Mouse (Mus musculus) kidney, embryonic 15.5 days (tissue): ENCODE measurements around the gene Olfr1404. TPM values are rescaled to one million over a fixed set of nuclear protein-coding genes. Genes with fewer than 3 reads are reported as not detected.
"Not testable (repeated sequence)": the region's sequence is repeated elsewhere in the genome, so short reads cannot be mapped to it uniquely, and the experiment has no call there.

Experiments
- ATAC-seq: fragments of 200-750 bp; cut with Nextera tagmentation; replicated peaks from 2 replicates; pipeline ENCODE4 v1.8.0; 2017; ENCODE audit warnings: moderate TSS enrichment; ENCODE audit not compliant: low FRiP score
- H3K27ac ChIP-seq: fragments of 300-500 bp; sonication (generic); 2 replicates; pipeline ENCODE4 v1.5.1; 2015; ENCODE audit warnings: mild to moderate bottlenecking, inconsistent platforms
- H3K27me3 ChIP-seq: fragments of 300-500 bp; sonication (generic); 2 replicates; pipeline ENCODE4 v1.6.1; 2015; ENCODE audit warnings: inconsistent platforms
- H3K36me3 ChIP-seq: fragments of 300-500 bp; sonication (generic); 2 replicates; pipeline ENCODE4 v1.6.1; 2015; ENCODE audit warnings: inconsistent platforms
- H3K4me1 ChIP-seq: fragments of 300-500 bp; sonication (generic); 2 replicates; pipeline ENCODE4 v1.6.1; 2015; ENCODE audit warnings: inconsistent platforms
- H3K4me2 ChIP-seq: fragments of 300-500 bp; sonication (generic); 2 replicates; pipeline ENCODE4 v1.6.1; 2015; ENCODE audit warnings: moderate library complexity, mild to moderate bottlenecking, inconsistent platforms
- H3K4me3 ChIP-seq: fragments of 300-500 bp; sonication (generic); replicated peaks from 2 replicates; pipeline ENCODE4 v1.5.1; 2015; ENCODE audit warnings: mild to moderate bottlenecking, inconsistent platforms
- H3K9ac ChIP-seq: fragments of 300-500 bp; sonication (generic); 2 replicates; pipeline ENCODE4 v1.6.1; 2015; ENCODE audit warnings: mild to moderate bottlenecking, inconsistent platforms
- H3K9me3 ChIP-seq: fragments of 300-500 bp; sonication (generic); replicated peaks from 2 replicates; pipeline ENCODE4 v1.6.1; 2016; ENCODE audit warnings: inconsistent platforms
- WGBS: fragments of 180-500 bp; shearing (Covaris S2); methylation state at CpG from one replicate; pipeline ENCODE4 v1.1.7; 2015; ENCODE audit warnings: mixed read lengths; 5-methylcytosine and 5-hydroxymethylcytosine counted together
- polyA plus RNA-seq: library from polyadenylated mRNA; unstranded; fragments of >200 nt; fragmentation: Nextera tagmentation; extraction: Ambion mirVana; gene quantifications from 2 replicates; pipeline ENCODE4 v1.2.1, GENCODE M21; 2015

The Olfr1404 gene
- not detected in 2 replicates for polyA plus RNA-seq

DNA sequence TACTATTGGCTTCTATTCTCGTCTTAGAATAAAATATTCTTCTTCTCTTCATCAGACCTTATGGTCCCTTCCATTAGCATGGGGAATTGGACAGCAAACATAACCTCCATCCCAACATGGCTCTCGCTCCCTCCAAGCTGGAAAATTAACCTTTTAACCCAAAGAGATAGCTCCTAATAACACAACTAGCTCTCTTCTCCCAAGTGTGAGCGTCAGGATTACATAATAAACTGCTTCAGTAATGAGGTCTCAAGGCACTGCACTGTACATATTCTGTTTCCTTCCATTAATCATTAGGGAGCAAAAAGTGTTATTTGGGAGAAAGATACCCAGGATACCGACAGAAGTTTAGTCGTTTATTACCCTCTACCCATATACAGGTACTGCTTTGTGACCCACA is at the start of gene Olfr1404:
Gene Olfr1404, plus strand, starts transcription at position 301 of the 400 bp plus-strand sequence.
- H3K4me3 ChIP-seq = no peak within 1 kb of the TSS
- no peak within 1 kb of the TSS for H3K27ac ChIP-seq
- 80% methylated on average over 5 of the region's 5 CpGs for WGBS
- ATAC-seq = no peak
- no peaks in the 10 kb centered on the region for H3K27me3 ChIP-seq
- no peaks in the 10 kb centered on the region for H3K4me1 ChIP-seq
- no peaks in the 10 kb centered on the region for H3K36me3 ChIP-seq
- no peak within 1 kb of the TSS for H3K9ac ChIP-seq
- no peak within 1 kb of the TSS for H3K4me2 ChIP-seq
- H3K9me3 ChIP-seq = no peaks in the 10 kb centered on the region

DNA sequence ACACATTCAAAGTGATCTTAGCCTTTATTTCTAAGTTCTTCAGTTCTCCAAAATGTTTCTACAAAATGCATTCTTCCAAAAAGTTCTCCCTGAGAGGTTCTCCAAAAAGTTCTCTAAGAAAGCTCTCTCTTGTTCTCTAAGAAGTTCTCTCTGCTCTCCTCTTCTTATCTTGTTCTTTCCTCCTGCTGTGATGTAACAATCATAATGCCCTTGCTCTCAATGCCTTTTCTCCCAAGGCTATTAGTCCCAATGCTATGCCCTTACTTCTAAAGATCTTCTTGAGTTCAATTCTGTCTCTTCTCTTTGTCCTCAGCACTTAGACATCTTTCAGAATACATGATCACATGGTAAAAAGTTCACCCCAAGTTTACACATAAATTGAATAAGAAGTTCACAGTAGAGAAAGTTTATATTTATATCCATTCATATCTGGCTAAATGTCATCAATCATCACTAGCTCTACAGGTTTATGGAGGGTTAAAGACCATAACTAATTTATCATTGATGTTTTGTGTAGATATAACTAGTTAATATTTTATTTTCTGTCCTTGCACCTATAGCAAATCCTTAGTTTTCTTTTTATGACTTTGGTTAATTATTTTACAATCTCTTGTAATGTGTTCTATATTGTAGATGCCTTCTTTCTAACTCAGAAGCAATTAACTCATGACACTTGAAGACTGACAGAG is 37.9 kb upstream of the Olfr1404 start:
- Histone ChIP-seq H3K9me3 (no peaks in the 10 kb centered on the region), H3K4me1 (no peaks in the 10 kb centered on the region), H3K27ac (no peak overlapping the region), H3K4me3 (no peak overlapping the region), H3K36me3 (no peaks in the 10 kb centered on the region), H3K4me2 (no peak overlapping the region), H3K9ac (no peak overlapping the region), H3K27me3 (no peaks in the 10 kb centered on the region)
- ATAC-seq = no peak

DNA sequence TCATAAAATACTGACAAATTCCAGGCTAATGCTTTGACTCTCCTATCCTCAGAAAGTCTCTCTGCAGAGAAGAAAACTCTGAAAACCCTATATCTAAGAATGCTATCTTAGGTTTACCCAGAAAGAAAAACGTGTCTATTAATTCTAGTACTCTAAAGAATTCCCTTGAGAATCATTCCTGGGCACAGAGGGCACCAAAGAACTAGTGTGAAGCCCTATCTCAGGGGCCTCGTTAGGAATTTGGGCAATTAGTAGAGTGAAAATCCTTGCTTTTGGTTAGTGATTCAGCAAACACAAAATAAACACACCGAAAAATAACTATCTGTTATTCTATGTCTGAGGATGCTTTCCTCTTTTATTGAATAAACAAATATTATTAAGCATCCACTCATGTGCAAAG is 21.7 kb upstream of the Olfr1404 start, which contains the start of gene Olfr1406:
Gene Olfr1406, minus strand, starts transcription at position 101 of the 400 bp plus-strand sequence.
- Histone ChIP-seq H3K4me2 (no peak within 1 kb of the TSS), H3K9me3 (no peaks in the 10 kb centered on the region), H3K4me3 (no peak within 1 kb of the TSS), H3K36me3 (no peaks in the 10 kb centered on the region), H3K27me3 (no peaks in the 10 kb centered on the region), H3K27ac (no peak within 1 kb of the TSS), H3K9ac (no peak within 1 kb of the TSS), H3K4me1 (no peaks in the 10 kb centered on the region)
- no peak for ATAC-seq
- WGBS = 59% methylated on average over 3 of the region's 3 CpGs

DNA sequence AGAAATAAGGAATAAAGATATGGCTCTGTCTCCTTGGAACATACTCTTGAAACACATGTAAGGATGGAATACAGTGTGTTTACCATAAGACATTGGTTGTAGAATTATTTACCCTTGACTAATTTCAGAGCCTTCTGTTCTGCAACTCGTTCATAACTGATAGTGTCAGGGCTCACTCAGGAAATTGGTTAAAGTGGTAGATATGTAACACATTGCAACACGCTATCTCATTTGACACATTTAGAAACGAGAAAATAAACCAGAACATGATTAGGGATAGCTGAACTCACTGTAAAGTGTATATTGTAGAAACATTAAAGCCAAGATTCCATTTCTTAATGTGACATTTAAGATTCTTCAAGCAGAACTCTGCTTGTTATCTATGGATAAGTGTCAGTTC is 20.1 kb upstream of the Olfr1404 start:
- Histone ChIP-seq H3K9ac (no peak overlapping the region), H3K4me3 (no peak overlapping the region), H3K9me3 (no peaks in the 10 kb centered on the region), H3K4me2 (no peak overlapping the region), H3K36me3 (no peaks in the 10 kb centered on the region), H3K4me1 (no peaks in the 10 kb centered on the region), H3K27me3 (no peaks in the 10 kb centered on the region), H3K27ac (no peak overlapping the region)
- WGBS = 73% methylated on average over 3 of the region's 3 CpGs
- no peak for ATAC-seq

DNA sequence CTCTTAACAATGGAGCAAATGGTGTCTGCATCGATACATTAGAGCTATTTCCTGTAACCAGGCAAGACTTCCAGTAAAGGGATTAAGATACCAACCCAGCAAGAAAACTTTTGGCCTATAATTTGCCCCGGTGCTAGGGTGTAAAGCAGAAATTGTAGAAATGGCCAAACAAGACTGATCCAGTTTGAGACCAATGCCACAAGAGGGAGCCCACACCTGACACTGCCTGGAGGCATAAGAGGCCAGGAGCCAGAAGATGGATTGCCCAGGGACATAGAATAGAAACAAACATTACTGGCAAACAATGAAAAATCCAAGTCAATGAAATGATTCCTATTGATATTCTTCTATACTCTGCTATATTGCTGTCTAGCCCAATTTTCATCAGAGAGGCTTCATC is 15.8 kb upstream of the Olfr1404 start:
- no peak overlapping the region for H3K9ac ChIP-seq
- H3K4me3 ChIP-seq = no peak overlapping the region
- H3K27me3 ChIP-seq = no peaks in the 10 kb centered on the region
- WGBS = 72% methylated on average over 2 of the region's 2 CpGs
- H3K9me3 ChIP-seq = no peaks in the 10 kb centered on the region
- H3K4me2 ChIP-seq = no peak overlapping the region
- no peak for ATAC-seq
- no peak overlapping the region for H3K27ac ChIP-seq
- H3K4me1 ChIP-seq = no peaks in the 10 kb centered on the region
- H3K36me3 ChIP-seq = no peaks in the 10 kb centered on the region

DNA sequence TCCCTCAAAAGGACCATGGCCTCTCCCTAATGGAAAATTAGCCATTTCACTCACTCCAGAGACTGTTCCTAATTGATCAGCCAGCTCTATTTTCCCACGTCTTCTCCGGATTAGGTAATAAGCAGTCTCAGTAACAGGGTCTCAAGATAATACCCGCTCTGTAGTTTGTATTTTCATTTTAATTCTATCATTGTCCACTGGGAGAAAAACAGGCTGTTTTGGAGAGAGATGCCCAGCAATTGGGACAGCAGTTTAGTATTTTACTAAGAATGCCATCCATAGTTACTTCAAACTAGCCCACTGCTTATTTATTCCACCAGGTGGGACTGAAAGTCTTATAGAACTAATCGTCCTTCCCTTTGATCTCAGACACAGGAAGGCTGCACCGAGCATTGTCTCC is 14.7 kb upstream of the Olfr1404 start, which contains the start of gene Olfr218:
Gene Olfr218, plus strand, starts transcription at position 301 of the 400 bp plus-strand sequence.
- H3K4me1 ChIP-seq = no peaks in the 10 kb centered on the region
- H3K9ac ChIP-seq = no peak within 1 kb of the TSS
- no peaks in the 10 kb centered on the region for H3K9me3 ChIP-seq
- ATAC-seq = no peak
- H3K27ac ChIP-seq = no peak within 1 kb of the TSS
- no peaks in the 10 kb centered on the region for H3K27me3 ChIP-seq
- no peak within 1 kb of the TSS for H3K4me2 ChIP-seq
- no peak within 1 kb of the TSS for H3K4me3 ChIP-seq
- H3K36me3 ChIP-seq = no peaks in the 10 kb centered on the region
- 75% methylated on average over 5 of the region's 5 CpGs for WGBS

DNA sequence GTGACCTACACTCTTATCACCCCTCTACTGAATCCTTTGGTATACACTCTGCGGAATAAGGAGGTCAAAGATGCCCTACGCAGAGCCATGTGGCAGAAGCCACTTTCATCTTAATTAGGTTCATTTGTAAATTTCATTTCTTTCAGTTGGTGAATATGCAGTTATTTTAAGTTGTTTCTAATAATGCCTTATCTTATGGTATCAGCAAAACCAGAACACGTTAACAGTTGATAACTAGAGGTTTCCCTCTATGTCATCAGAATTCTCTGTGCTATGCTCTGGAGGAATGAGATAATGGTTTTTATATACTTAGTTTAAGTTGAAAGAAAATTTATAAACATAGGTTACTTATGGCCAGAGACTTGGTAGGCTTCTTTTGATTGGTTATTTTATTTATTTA is 4.3 kb downstream of the Olfr1404 start:
- H3K27me3 ChIP-seq = no peaks in the 10 kb centered on the region
- ATAC-seq = no peak
- no peaks in the 10 kb centered on the region for H3K36me3 ChIP-seq
- H3K27ac ChIP-seq = no peak overlapping the region
- no peaks in the 10 kb centered on the region for H3K9me3 ChIP-seq
- H3K4me3 ChIP-seq = no peak overlapping the region
- no peak overlapping the region for H3K4me2 ChIP-seq
- WGBS = 92% methylated on average over 3 of the region's 3 CpGs
- no peak overlapping the region for H3K9ac ChIP-seq
- no peaks in the 10 kb centered on the region for H3K4me1 ChIP-seq

DNA sequence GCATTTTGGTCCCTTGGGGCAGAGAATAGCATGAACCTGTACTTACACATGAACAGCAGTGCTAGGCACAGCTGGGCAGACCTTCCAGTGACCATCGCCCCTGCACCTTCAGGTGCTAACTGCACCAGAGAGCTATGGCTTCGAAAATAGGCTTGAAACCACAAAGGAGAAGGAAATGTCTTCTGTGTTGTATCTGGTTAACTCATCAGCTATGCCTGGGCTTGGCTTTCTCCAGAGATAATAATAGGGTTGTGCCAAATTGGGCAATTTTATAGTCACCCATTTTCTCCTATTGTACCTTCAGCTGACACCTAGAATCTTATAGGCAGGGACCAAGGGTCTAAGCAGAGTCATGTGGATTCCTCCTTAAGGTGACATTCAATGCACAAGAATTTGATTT is 14.9 kb downstream of the Olfr1404 start, which contains the start of gene Fcer1a:
Gene Fcer1a, minus strand, starts transcription at position 134 of the 400 bp plus-strand sequence.
- Histone ChIP-seq H3K4me2 (no peak within 1 kb of the TSS), H3K27me3 (no peaks in the 10 kb centered on the region), H3K9me3 (no peaks in the 10 kb centered on the region), H3K4me1 (no peaks in the 10 kb centered on the region), H3K36me3 (no peaks in the 10 kb centered on the region), H3K9ac (no peak within 1 kb of the TSS), H3K27ac (no peak within 1 kb of the TSS), H3K4me3 (no peak within 1 kb of the TSS)
- ATAC-seq = no peak
- WGBS = 86% methylated on average over 2 of the region's 2 CpGs

DNA sequence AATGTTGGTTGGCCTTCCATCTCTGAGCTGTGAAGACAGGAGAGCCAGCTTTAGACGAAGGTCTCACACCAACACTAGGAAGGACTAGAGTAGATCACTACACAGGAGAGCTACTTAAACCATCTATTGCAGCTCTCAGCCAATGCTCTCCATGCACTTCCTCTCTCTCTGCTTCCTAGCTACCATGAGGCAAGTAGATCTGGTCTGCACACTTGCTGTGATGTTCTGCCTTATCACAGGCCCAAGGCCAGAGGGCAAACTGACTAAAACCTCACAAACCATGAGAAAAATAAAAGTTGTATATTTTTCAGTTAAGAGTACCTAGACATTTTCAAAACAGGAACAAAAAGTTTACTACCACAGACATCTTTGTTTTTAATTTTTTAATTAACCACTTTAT is 24.8 kb downstream of the Olfr1404 start:
- not testable (repeated sequence) for H3K27ac ChIP-seq, H3K4me1 ChIP-seq, H3K9ac ChIP-seq, H3K36me3 ChIP-seq, ATAC-seq, H3K9me3 ChIP-seq, H3K4me2 ChIP-seq, H3K27me3 ChIP-seq, H3K4me3 ChIP-seq
- WGBS = 79% methylated on average over 1 of the region's 1 CpGs

DNA sequence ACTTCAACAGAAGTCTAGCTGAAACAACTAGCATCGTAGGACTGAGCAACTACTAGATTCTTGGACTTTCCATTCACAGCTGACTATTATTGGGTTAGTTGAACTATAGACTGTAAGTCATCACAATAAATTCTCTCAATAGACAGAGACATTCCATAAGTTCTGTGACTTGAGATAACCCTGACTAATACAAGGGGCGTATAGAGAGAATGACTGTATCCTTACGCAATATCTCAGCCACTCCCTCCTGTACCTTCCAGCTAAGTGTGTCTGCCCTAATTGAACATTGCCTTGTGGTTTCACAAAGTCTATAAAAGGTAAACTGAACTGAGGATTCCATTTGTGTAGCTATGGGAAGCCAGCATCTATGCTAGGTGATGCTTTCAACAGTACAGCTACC is 37.7 kb downstream of the Olfr1404 start:
- Histone ChIP-seq H3K9me3 (no peaks in the 10 kb centered on the region), H3K27ac (no peak overlapping the region), H3K36me3 (no peaks in the 10 kb centered on the region), H3K4me2 (no peak overlapping the region), H3K4me3 (no peak overlapping the region), H3K9ac (no peak overlapping the region), H3K27me3 (no peaks in the 10 kb centered on the region), H3K4me1 (no peaks in the 10 kb centered on the region)
- 83% methylated on average over 3 of the region's 3 CpGs for WGBS
- no peak for ATAC-seq

DNA sequence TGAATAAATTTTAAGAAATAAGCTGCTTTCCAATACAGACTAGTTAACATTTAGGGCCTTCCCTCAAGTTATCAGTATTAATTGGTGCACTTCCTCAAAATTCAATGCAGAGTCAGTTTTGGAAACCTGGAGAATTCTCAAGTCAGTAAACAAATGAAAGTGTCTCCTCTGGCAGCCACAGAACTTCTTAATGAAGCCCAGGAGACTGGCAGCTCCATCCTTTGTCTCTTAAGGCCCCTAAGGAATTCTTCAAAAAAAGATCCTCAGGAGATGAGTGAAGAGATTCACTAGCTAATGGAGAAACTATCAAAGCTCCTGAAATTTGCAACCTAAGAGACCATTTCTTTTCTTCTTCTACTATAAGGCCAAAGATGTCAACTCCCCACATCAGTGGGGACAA is 53.5 kb downstream of the Olfr1404 start, which contains the start of gene Olfr418:
Gene Olfr418, plus strand, starts transcription at position 301 of the 400 bp plus-strand sequence.
- H3K4me2 ChIP-seq = no peak within 1 kb of the TSS
- H3K4me1 ChIP-seq = no peaks in the 10 kb centered on the region
- H3K9ac ChIP-seq = no peak within 1 kb of the TSS
- H3K9me3 ChIP-seq = no peaks in the 10 kb centered on the region
- no peak within 1 kb of the TSS for H3K27ac ChIP-seq
- ATAC-seq = no peak
- no peaks in the 10 kb centered on the region for H3K27me3 ChIP-seq
- H3K36me3 ChIP-seq = no peaks in the 10 kb centered on the region
- H3K4me3 ChIP-seq = no peak within 1 kb of the TSS
